Mouse (Mus musculus): ENCODE data around the gene Serpinb6b.

Gene Serpinb6b

DNA sequence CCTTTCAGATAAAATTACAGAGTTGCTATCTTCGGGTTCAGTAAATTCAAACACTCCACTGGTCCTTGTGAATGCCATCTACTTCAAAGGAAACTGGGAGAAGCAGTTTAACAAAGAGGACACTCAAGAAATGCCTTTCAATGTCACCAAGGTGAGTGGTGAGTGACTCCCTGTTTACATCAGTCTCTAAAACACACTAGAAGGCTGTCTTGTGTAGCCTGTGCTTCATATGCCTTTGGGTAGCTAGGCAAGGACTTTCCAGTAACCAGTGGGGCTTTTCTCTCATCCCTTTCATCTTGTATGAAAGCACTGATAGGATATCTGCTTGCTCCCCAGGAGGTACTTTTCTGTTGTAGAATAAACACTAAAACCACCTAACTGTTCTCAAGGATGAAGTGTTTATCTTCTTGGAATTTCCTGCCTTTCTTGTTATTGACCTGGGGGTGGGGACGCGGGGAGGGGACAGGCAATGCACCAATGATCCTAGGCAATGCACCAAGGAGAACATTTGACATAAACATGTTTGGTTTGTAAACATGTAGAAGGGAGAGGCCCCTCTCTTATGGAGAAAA is 10.0 kb downstream of the Serpinb6b start:
- no peak for DNase-seq (ENCODE audit: low spot score in 2 of 2)

GRCm38 (mm10) chr13:32975710-32976109 is 10.7 kb downstream of the Serpinb6b start:
- DNase-seq (ENCODE audit: low spot score in 2 of 2), result no peak

DNA sequence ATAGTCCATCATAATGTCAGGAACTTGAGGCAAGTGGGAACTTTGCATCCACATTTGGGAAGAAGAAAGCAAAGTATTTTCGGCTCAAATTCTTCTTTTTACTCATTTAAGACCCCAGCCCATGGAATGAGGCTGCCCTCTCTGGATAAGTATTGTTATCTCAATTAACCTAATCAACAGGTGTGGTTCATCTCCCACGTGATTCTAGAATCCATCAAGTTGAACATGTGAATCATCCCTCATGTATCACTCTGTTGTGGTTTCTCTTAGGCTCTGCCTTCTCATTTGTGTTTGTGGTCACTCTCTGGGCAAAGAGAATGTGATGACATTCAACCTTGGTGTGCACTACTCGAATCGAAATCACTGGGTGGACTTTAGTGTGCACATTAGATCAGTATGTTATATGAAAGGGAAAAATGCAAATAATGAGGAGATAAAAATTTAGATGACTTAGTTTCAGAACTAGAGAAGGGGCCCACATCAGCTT is 17.6 kb downstream of the Serpinb6b start:
- DNase-seq (ENCODE audit: low spot score in 2 of 2), result no peak

GRCm38 (mm10) chr13:32986256-32986655 is 21.2 kb downstream of the Serpinb6b start:
- DNase-seq (ENCODE audit: low spot score in 2 of 2), result no peak

- DNase-seq (ENCODE audit: low spot score in 2 of 2), result no peak
These were observed 28.3 kb downstream of the Serpinb6b start for GRCm38 (mm10) chr13:32993152-32993893.

- DNase-seq (ENCODE audit: low spot score in 2 of 2), result no peak
These were observed 28.9 kb downstream of the Serpinb6b start for GRCm38 (mm10) chr13:32993894-32994242.

GRCm38 (mm10) chr13:32995051-32995450 is 30.0 kb downstream of the Serpinb6b start:
- DNase-seq (ENCODE audit: low spot score in 2 of 2), result no peak

DNA sequence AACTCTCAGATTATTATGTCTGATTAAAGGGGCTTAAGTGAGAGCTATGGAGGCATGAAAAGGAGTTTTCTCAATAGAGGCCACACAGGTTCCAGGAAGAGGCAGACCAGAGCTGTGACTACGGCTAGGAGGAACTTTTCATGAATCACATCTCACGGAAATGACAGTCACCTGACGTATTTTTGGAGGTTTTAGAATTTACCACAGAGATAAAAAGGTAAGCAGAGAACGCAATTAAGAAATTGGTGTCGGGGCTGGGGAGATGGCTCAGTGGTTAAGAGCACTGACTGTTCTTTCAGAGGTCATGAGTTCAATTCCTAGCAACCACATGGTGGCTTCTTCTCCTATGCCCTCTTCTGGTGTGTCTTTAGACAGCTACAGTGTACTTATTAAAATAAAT is 36.3 kb downstream of the Serpinb6b start:
- DNase-seq (ENCODE audit: low spot score in 2 of 2), result no peak

- DNase-seq (ENCODE audit: low spot score in 2 of 2), result no peak
These were observed 37.9 kb downstream of the Serpinb6b start, which contains the start of gene Serpinb9 for GRCm38 (mm10) chr13:33002950-33003349. Serpinb9 (plus strand) TSS chr13:33003250.

- no peak for DNase-seq (ENCODE audit: low spot score in 2 of 2)
These were observed 38.8 kb downstream of the Serpinb6b start for GRCm38 (mm10) chr13:33003523-33004413.

- DNase-seq (ENCODE audit: low spot score in 2 of 2), result peak; percentile 67 to 76
These were observed 39.6 kb downstream of the Serpinb6b start for GRCm38 (mm10) chr13:33004414-33005105.

DNA sequence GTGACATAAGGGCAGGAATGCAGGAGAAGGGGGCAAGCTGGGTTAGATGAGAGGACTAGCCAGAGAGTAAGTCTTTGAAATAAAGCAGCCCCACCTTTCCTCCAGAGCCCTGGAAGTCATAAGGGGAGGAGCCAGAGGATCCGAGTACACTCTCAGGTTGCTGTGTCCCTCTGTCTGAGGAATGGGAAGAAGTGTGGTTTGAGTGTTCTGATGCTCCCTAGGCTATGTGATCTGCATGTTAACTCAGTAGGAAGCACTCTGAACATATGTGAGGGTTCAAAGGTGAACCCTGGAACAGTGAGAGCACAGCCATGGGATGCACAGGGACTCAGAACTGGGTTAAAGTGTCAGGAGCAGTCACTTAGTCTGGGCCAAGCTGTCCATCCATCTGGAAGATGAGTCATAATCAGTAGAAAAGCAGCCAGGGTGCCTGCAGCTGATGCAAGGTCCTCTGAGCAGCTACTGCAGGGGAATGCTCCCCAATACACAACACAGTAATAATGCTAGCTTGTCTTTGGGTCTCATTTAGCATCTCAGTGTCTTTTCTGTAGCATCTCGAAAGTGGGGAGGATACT is 40.6 kb downstream of the Serpinb6b start:
- no peak for DNase-seq (ENCODE audit: low spot score in 2 of 2)

- no peak for DNase-seq (ENCODE audit: low spot score in 2 of 2)
These were observed 41.5 kb downstream of the Serpinb6b start for GRCm38 (mm10) chr13:33006555-33006954.

DNA sequence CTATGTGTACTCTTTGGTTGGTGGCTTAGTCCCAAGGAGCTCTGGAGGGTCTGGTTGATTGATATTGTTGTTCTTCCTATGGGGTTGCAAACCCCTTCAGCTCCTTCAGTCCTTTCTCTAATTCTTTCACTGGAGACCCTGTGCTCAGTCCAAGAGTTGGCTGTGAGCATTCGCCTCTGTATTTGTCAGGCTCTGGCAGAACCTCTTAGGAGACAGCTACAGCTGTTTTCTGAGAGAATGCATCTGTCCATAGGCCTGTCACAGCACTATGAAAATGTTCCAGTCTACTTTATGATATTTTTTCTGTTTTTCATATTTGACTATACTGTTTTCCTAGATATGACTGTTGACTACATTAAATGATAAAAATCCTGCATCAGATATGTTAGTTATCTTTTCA is 47.4 kb downstream of the Serpinb6b start:
- DNase-seq (ENCODE audit: low spot score in 2 of 2), result no peak

GRCm38 (mm10) chr13:33013271-33013670 is 48.3 kb downstream of the Serpinb6b start:
- DNase-seq (ENCODE audit: low spot score in 2 of 2), result no peak

DNA sequence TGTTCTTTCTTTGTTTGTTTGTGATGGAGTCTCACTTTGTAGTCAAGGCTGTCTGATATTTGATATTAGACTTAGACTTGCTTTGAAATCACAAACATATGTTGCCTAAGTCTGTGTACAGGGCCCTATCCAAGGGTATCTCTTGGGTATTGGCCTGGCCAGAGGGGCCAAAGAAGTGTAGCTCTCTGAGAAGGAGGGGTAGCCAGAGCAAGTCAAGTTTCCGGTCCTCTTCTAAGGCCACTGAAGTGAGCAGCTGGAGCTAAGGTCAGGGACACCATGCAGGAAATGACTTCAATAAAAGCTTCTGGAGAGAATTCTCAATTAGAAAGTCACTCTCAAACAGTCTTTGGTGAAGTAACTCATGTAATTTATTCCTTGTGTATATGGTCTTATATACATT is 57.4 kb downstream of the Serpinb6b start:
- no peak for DNase-seq (ENCODE audit: low spot score in 2 of 2)

DNA sequence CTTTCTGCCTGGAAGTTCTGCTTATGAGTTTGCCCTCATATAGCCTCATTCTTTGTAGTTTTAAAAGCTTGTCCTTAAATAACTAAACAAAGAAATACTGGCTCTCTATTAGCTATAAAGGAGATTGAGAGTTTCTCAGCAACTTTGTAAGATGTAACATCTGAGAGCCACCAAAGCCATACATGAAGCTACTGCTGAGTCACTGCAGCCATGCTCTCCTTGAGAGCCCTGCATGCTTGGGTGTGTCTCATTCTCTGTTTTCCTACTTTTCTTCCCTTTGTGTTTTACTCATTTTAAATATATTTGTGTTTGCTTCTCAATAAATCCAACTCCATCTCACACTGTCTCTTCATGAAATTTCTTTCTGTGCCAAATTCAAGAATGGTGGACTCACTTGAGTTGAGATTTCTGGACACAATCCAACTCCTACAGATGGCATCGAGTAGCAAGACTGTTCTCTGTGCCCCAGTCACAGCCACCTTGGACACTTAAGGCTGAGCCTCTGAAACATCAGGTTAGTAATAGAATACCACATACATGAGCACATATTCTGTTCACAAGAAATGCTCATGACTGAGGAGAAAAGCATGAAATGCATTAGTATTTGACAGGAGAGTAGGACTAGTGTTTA is 61.5 kb downstream of the Serpinb6b start:
- DNase-seq (ENCODE audit: low spot score in 2 of 2), result no peak

GRCm38 (mm10) chr13:33027244-33027643 is 62.2 kb downstream of the Serpinb6b start, which contains the start of gene Serpinb9b:
Serpinb9b (plus strand) TSS chr13:33027416.
- DNase-seq (ENCODE audit: low spot score in 2 of 2), result no peak

- no peak for DNase-seq (ENCODE audit: low spot score in 2 of 2)
These were observed 63.1 kb downstream of the Serpinb6b start for GRCm38 (mm10) chr13:33028146-33028545.

DNA sequence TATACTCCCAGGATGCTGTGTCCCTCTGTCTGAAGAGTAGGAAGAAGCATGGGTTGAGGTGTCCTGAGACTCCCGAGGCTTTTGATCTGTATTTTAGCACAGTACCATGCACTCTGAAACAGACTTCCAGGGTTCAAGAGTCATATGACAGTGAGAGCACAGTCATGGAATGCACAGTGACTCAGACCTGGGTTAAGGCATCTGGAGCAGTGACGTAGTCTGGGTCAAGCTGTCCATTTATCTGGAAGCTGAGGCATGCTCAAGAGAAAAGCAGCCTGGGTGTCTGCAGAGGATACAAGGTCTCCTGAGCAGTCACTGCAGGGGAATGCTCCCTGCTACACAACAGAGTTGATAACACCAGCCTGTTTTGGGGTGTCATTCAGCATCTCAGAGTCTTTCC is 63.5 kb downstream of the Serpinb6b start:
- no peak for DNase-seq (ENCODE audit: low spot score in 2 of 2)
